Mouse (Mus musculus) neutrophil, adult 65 days (primary cell): Measurements from ENCODE around the gene Mx1. TPM values are rescaled to one million over a fixed set of nuclear protein-coding genes. Genes with fewer than 3 reads are reported as not detected.

Source experiments
- total RNA-seq: library from RNA; stranded (reverse); gene quantifications from 2 replicates; pipeline ENCODE4 v1.2.4, GENCODE M21; 2023

Mx1 gene
- total RNA-seq: 18.6 and 23.9 TPM in 2 replicates

DNA sequence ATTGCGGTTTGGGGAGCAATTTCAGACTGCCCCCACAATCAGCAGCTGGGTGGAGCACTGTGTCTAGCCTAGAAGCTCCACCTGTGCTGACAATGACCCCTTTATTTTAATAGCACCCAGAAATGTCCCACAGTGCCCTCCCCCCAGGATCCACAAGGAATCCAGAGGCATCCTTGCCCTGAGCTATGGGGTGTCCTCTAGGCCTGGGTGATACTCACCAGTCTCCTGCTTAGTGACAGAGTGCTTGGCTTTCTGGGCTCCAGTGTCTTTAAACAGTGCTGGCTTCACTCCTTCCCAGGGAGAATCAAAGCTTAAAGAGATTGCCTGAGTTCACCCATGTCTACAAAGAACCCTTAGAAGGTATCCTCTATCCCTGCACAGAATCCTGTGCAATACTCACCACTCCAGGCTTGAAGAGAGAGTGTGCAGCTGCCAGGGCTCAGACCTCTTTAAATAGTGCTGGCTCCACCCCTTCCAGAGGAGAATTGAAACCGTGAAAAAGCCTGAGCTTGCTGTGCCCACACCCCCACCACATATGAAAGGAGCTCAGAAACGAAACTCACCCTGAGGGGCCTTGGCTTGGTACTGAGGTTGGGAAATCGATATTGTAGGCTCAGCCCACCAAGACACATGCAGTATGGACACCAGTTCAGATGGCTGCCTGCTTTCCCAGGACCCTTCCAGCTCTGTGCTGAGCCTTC, at the start of gene Mx1:
Mx1 (minus strand) TSS at position 427 of the 701 bp plus-strand sequence.

Other genes starting within 250 kb of the Mx1 start
- not detected in 2 replicates for gene Bace2, start 106.2 kb downstream of the Mx1 start, total RNA-seq
- gene Fam3b, start 51.9 kb upstream of the Mx1 start, total RNA-seq: not detected in 2 replicates
- gene Tmprss2, start 148.3 kb upstream of the Mx1 start, total RNA-seq: not detected in 2 replicates